Mouse (Mus musculus): ENCODE results near the gene Smpd3. TPM values are rescaled to one million over a fixed set of nuclear protein-coding genes. Genes with fewer than 3 reads are reported as not detected.

Smpd3 gene
- 5.2 and 7.8 TPM in 2 replicates for polyA plus RNA-seq (2012; rRNA removed; ENCODE audit: low replicate concordance)

GRCm38 (mm10) chr8:106337852-106338521, at the start of gene Smpd3:
Smpd3 (minus strand) TSS chr8:106337988.

GRCm38 (mm10) chr8:106210821-106211345, 126.9 kb downstream of the Smpd3 start, which contains the start of the genes Slc7a6os and Prmt7:
Slc7a6os (minus strand) TSS chr8:106210935.
Prmt7 (plus strand) TSS chr8:106210936.

Other genes with a start within 250 kb of the Smpd3 start
- 0.06 and 12.4 TPM in 2 replicates for gene Esrp2, start 201.0 kb downstream of the Smpd3 start, polyA plus RNA-seq (2012; rRNA removed; ENCODE audit: low replicate concordance)
- gene Pla2g15, start 187.6 kb downstream of the Smpd3 start, polyA plus RNA-seq (2012; rRNA removed; ENCODE audit: low replicate concordance): 35.2 and 37.3 TPM in 2 replicates
- gene Slc7a6, start 169.1 kb downstream of the Smpd3 start, polyA plus RNA-seq (2012; rRNA removed; ENCODE audit: low replicate concordance): 35.1 and 36.9 TPM in 2 replicates
- gene Slc7a6os, start 127.1 kb downstream of the Smpd3 start, polyA plus RNA-seq (2012; rRNA removed; ENCODE audit: low replicate concordance): 12.8 and 22.2 TPM in 2 replicates
- gene Prmt7, start 127.1 kb downstream of the Smpd3 start, polyA plus RNA-seq (2012; rRNA removed; ENCODE audit: low replicate concordance): 22.8 and 30.8 TPM in 2 replicates
- gene Zfp90, start 77.3 kb upstream of the Smpd3 start, polyA plus RNA-seq (2012; rRNA removed; ENCODE audit: low replicate concordance): 3.6 and 6.5 TPM in 2 replicates
- gene 6030452D12Rik, start 162.5 kb upstream of the Smpd3 start, polyA plus RNA-seq (2012; rRNA removed; ENCODE audit: low replicate concordance): not detected in 2 replicates
- 1.1 and 9.5 TPM in 2 replicates for gene Cdh3, start 172.9 kb upstream of the Smpd3 start, polyA plus RNA-seq (2012; rRNA removed; ENCODE audit: low replicate concordance)
- gene Gm10073, start 235.5 kb upstream of the Smpd3 start, polyA plus RNA-seq (2012; rRNA removed; ENCODE audit: low replicate concordance): 79.3 and 122 TPM in 2 replicates

Measured in subcutaneous adipose tissue, adult 2 months (tissue).